Mouse (Mus musculus) left cerebral cortex, adult 11 months (tissue): ENCODE measurements around the gene Gm9999.

Source experiments
- DNase-seq: peaks from one replicate; pipeline ENCODE4 v3.0.0; 2022; ENCODE audit warnings: low spot score

Gene Gm9999

DNA sequence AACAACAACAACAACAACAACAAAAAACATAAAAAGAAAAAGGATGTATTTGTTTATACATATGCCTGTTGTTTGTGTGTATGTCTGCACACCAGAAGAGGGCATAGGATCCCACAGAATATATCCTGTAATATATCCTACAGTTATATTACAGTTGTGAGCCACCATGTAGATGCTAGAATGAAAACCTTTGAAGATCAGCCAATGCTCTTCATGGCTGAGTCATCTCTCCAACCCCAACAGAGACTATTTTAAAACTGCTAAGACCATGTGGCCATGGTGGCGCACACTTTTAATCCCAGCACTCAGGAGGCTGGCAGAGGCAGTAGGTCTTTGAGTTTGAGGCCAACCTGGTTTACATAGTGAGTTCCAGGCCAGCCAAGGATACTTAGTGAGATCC lies 44.1 kb downstream of the Gm9999 start:
- DNase-seq = no peak

DNA sequence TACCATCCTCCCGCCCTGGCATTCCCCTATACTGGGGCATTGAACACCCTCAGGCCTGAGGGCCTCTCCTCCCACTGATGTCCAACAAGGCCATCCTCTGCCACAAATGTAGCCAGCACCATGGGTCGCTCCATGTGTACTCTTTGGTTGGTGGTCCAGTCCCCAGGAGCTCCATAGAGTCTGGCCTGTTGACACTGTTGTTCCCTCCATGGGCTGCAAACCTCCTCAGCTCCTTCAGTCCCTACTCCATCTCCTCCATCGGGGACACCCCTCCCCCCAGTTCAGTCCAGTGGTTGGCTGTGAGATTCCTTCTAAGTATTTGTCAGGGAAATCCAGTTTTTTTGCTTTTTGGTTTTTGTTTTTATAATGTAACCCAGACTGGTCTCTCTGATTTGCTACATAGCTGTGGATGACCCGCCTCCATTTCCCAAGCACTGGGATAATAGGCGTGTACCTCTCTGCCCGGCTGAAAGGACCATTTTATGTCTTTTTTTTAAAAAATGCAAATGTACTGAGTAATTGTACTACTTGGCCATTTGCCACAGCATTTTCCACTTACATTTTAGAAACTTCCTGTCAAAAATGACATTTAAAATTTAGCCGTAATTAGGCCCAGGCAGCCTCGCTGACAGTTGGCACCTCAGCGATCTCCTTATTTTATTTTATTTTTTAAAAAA lies 47.3 kb downstream of the Gm9999 start:
- DNase-seq = no peak

DNA sequence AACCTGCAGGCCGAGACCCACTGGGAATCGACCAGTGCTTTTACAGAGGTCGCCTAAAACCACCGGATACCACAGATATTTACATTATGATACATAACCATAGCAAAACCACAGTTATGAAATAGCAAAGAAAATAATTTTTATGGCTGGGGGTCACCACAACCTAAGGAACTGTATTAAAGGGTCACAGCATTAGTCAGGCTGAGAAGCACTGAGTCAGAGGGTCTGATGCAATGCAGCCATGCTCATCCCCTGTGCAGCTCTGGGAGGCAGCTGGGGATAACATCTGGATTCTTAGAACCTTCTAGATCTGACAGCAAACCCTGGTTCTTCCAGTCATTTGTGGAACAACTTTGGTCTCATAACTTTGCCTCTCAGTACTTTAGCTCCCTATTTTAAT lies 48.0 kb downstream of the Gm9999 start:
- DNase-seq = no peak

DNA sequence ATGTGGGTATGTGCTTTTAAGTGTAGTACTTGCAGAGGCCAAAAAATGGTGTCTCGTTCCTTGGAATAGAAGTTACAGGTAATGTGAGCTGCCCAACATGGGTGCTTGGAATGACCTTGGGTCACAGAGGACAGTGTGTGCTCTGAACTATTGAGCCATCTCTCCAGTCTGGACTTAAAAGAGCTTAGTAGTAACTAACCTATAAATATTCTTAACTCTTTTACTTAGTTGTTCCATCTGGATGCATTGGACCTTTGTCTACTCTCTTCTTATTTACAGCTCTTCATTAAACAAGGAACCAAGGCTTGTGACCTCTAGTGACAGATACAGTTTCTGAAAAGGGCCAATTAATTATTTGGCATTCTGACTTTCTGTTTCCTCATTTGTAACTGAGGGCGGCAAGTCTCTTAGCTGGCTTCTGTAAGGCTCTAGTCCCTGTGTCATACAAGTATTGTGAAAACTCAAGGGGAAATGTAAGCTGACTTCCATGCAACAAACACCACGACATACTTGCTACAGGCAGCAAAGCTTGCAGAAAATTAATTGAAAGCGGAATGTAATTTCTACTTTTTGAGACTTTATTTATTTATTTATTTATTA lies 51.5 kb downstream of the Gm9999 start:
- no peak for DNase-seq

DNA sequence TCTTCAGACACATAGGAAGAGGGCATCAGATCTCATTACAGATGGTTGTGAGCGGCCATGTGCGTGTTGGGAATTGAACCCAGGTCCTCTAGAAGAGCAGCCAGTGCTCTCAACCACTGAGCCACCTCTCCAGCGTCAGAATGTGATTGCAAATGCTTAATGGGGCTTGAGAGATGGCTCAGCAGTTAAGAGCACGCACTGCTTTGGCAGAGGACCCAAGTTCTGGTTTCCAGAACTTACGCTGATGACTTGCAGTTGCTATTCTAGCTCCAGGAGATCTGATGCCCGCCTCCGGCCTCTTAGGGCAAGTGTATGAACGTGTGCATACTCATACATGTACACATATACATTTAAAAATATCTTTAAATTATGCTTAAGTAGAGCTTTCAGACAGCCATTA lies 52.0 kb downstream of the Gm9999 start:
- no peak for DNase-seq
